Mouse (Mus musculus) ES-E14 (cell line): ENCODE measurements around the gene Lingo1. TPM values are rescaled to one million over a fixed set of nuclear protein-coding genes. Genes with fewer than 3 reads are reported as not detected.

ENCODE experiments used
- DNase-seq: peaks from one replicate; pipeline ENCODE4 v3.0.0-alpha.2; 2013; ENCODE audit warnings: low read depth, low spot score
- H3K27ac ChIP-seq: 2 replicates; pipeline ENCODE4 v1.5.1; 2012; ENCODE audit warnings: low read depth, mild to moderate bottlenecking, low read length, moderate library complexity, mixed read lengths; ENCODE audit not compliant: poor library complexity, insufficient read depth, severe bottlenecking
- H3K36me3 ChIP-seq: 2 replicates; pipeline ENCODE4 v1.6.1; 2012; ENCODE audit warnings: mild to moderate bottlenecking, low read length, moderate library complexity, mixed read lengths; ENCODE audit not compliant: control insufficient read depth, poor library complexity, insufficient read depth, severe bottlenecking
- H3K4me1 ChIP-seq, 2 experiments: fragments of 150-350 bp in 1 of 2; sonication (generic) in 1 of 2; 2 replicates each; pipeline ENCODE4 v1.6.1; 2012; ENCODE audit warnings: low read length in 2 of 2, mild to moderate bottlenecking in 1 of 2, mixed read lengths in 1 of 2; ENCODE audit not compliant: control insufficient read depth in 2 of 2, insufficient read depth in 2 of 2, poor library complexity in 1 of 2
- H3K4me3 ChIP-seq, 2 experiments: fragments of 150-350 bp in 1 of 2; sonication (generic) in 1 of 2; 2 replicates each; pipeline ENCODE4 v1.5.1; 2012; ENCODE audit warnings: low read length in 2 of 2, low read depth in 1 of 2, mild to moderate bottlenecking in 1 of 2, mixed read lengths in 1 of 2; ENCODE audit not compliant: insufficient read depth in 1 of 2, poor library complexity in 1 of 2, severe bottlenecking in 1 of 2
- H3K9ac ChIP-seq: 2 replicates; pipeline ENCODE4 v1.6.1; 2012; ENCODE audit warnings: low read depth, mild to moderate bottlenecking, low read length, mixed read lengths; ENCODE audit not compliant: poor library complexity, insufficient read depth, severe bottlenecking
- H3K9me3 ChIP-seq: fragments of 150-350 bp; sonication (generic); 2 replicates; pipeline ENCODE4 v1.6.1; 2012; ENCODE audit warnings: low read depth, mild to moderate bottlenecking, low read length; ENCODE audit not compliant: control insufficient read depth, insufficient read depth
- CHD2 ChIP-seq: IDR thresholded peaks from 2 replicates; pipeline ENCODE4 v1.6.1; 2014; ENCODE audit warnings: mild to moderate bottlenecking, low read depth, low read length, inconsistent platforms
- HCFC1 ChIP-seq: IDR thresholded peaks from 2 replicates; pipeline ENCODE4 v1.6.1; 2012; ENCODE audit warnings: low read length, inconsistent platforms, borderline replicate concordance; ENCODE audit not compliant: insufficient read depth
- MAFK ChIP-seq: IDR thresholded peaks from 2 replicates; pipeline ENCODE4 v1.6.1; 2014; ENCODE audit warnings: mild to moderate bottlenecking, low read depth, low read length, inconsistent platforms; ENCODE audit not compliant: insufficient read depth
- ZC3H11A ChIP-seq: IDR thresholded peaks from 2 replicates; pipeline ENCODE4 v1.6.1; 2012; ENCODE audit warnings: low read depth, mild to moderate bottlenecking, inconsistent platforms, low read length, borderline replicate concordance
- ZNF384 ChIP-seq: IDR thresholded peaks from 2 replicates; pipeline ENCODE4 v1.6.1; 2012; ENCODE audit warnings: low read depth, low read length, inconsistent platforms
- in situ Hi-C, 2 experiments: fragments of 600-800 bp; cut with MboI; formaldehyde crosslinking; loops; one replicate each; pipeline ENCODE4 v1.15.1; 2025; ENCODE audit warnings: low sequenced_read_pairs in 2 of 2, inconsistent platforms in 1 of 2; ENCODE audit not compliant: unreplicated experiment in 2 of 2
- total RNA-seq: library from RNA; depleted of rRNA; stranded (reverse); fragments of 300-350 nt; gene quantifications from 2 replicates; pipeline ENCODE4 v1.2.3, GENCODE M21; 2012

Lingo1 gene
- total RNA-seq, 1 experiment = 1.3 TPM

DNA sequence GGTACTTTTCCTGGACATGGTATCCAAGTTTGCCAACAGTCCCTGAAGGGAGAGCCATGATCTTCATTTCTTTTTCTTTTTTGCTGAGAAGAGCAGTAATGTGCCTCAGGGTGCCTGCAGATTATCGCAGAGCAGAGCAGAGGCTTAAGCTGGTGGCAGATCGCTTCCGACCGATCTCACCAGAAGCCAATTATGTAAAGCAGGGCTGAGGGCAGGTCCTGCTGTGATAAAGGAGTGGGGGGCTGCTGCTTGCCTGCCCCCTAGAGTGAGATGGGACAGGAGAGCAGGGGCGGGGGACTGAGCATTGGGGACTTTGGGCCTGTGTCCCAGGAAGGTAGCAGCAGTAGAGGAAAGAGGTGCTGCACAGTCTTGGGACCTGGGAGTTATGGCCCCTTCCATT, 186.8 kb downstream of the Lingo1 start:
- no peak for TF ChIP-seq MAFK
- TF ChIP-seq CHD2 = no peak
- no peak for TF ChIP-seq HCFC1
- no peak for TF ChIP-seq ZNF384
- no peak for TF ChIP-seq ZC3H11A
- H3K36me3 ChIP-seq = no peaks in the 10 kb centered on the region
- peaks cover 3 to 23% of the 10 kb centered on the region in 2 experiments; a peak in 2 of 4 replicates for H3K4me1 ChIP-seq
- no peak overlapping the region for H3K27ac ChIP-seq
- no peak for DNase-seq
- H3K4me3 ChIP-seq = no peak overlapping the region
- in situ Hi-C loops = no loop called here
- H3K9ac ChIP-seq = no peak overlapping the region
- no peaks in the 10 kb centered on the region for H3K9me3 ChIP-seq

DNA sequence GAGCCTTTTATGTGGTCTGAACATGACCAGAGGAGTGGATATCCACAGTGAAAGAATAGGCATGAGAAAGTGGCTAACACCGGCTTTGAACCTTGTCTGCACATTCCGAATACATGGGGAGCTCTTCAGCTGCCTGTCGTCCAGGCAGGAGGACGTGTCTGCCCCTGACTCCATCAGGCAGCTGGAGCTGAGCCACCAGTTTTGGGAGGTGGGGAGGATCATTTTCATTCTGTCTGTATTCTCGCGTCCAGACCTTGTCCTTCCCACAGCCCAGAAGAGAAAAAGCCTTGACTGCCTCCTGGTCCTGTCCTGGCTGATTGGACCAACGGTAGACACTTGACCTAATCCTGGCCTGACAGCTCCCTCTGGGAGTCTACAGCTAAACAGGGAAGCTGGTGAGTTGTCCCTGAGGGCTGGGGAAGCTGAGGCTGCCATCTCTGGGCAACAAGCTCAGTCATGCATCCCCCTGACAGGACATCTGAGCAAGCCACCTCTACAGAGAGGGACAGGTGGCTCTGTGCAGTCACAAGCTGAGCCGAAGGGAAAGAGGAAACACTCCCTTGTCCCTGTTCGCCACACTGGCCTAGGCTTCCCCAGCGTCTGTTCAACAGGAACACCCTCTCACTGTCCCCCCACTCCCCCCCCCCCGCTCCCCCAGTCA, 187.4 kb downstream of the Lingo1 start:
- Histone ChIP-seq H3K9ac (no peak overlapping the region), H3K27ac (no peak overlapping the region), H3K36me3 (no peaks in the 10 kb centered on the region), H3K4me3 (no peak overlapping the region), H3K4me1 (peaks cover 3 to 24% of the 10 kb centered on the region in 2 experiments; a peak in 2 of 4 replicates), H3K9me3 (no peaks in the 10 kb centered on the region)
- in situ Hi-C loops = no loop called here
- TF ChIP-seq ZNF384 = no peak
- no peak for TF ChIP-seq CHD2
- no peak for DNase-seq

DNA sequence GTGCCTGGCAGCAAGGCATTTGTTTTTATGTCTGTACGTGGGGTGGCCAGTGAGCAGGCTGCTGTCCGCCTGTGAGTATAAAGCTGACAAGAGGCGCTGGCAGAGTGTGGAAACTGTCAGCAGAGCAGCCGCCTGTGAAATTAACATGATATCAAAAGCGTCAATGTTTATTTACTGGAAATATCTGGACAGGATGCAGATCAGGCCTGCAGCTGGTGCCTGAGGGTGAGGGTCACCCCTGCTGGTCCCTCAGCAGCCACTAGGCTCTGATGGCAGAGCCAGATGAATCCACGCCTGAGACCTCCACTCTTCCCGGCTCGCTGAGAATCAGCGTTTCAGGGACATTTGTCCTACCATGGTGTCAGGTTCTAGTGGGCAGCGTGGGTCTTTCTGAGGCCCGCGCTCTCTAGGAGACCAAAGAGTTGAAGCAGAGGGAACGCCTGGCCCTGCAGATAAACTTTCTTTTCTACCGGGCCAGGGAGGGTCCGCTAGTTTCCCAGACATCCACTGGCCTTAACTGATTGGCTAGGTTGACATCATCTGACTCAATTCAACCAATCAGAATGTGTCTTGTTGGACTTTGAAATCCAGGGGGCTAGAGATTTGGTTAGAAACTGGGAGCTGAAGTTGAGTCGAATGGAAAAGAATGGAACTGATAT, 190.1 kb downstream of the Lingo1 start:
- H3K4me3 ChIP-seq = peak overlapping the region; percentile 50 to 83
- H3K9me3 ChIP-seq = no peaks in the 10 kb centered on the region

DNA sequence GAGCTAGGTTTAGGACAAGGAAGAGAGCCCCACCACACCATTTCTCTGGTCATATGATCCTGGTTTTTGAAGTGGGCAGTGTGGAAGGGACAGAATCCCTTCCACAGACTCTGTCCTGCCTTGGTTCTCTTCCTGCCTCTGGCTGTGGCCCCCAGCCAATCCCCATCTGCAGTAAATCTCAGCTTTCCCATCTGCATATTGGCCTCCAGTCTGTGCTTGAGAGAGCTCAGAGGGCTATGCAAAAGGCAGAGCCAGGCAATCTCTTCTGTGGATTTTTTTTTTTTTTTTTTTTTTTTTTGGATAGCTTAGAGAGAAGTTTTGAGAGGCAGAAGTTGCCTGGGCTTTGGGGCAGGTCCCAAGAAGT, 190.8 kb downstream of the Lingo1 start:
- DNase-seq = no peak
- H3K36me3 ChIP-seq = no peaks in the 10 kb centered on the region
- peaks cover 3 to 24% of the 10 kb centered on the region in 2 experiments; a peak in 2 of 4 replicates for H3K4me1 ChIP-seq
- H3K4me3 ChIP-seq = no peak overlapping the region
- H3K9me3 ChIP-seq = no peaks in the 10 kb centered on the region
- H3K9ac ChIP-seq = no peak overlapping the region
- in situ Hi-C loops = no loop called here
- TF ChIP-seq ZNF384 = no peak
- TF ChIP-seq MAFK = no peak
- TF ChIP-seq HCFC1 = no peak
- TF ChIP-seq CHD2 = no peak
- no peak for TF ChIP-seq ZC3H11A
- no peak overlapping the region for H3K27ac ChIP-seq

More for the DNA sequence above, 190.1 kb downstream of the Lingo1 start:
- in situ Hi-C loops = no loop called here
- no peak overlapping the region for H3K27ac ChIP-seq
- TF ChIP-seq CHD2 (0 out of 2 replicates have a peak, but pooled peaks have one; percentile 24), ZNF384 (no peak)
- peak; percentile 66 for DNase-seq
- H3K9ac ChIP-seq = peak overlapping the region; percentile 40; the same call in 1 of the 2 replicates
- peaks cover 3 to 24% of the 10 kb centered on the region in 2 experiments; a peak in 2 of 4 replicates for H3K4me1 ChIP-seq
- no peaks in the 10 kb centered on the region for H3K36me3 ChIP-seq
